Mouse (Mus musculus) limb, embryonic 14.5 days (tissue): ENCODE results near the gene Hist2h3b. TPM values are rescaled to one million over a fixed set of nuclear protein-coding genes. Genes with fewer than 3 reads are reported as not detected.
A peak's percentile ranks its signal among the peaks of the same experiment; 100 is the strongest.
"Not testable (repeated sequence)": the region's sequence is repeated elsewhere in the genome, so short reads cannot be mapped to it uniquely, and the experiment has no call there.

Experiments
- ATAC-seq: fragments of 200-750 bp; cut with Nextera tagmentation; 2 replicates; pipeline ENCODE4 v1.8.0; 2017; ENCODE audit warnings: low read depth, moderate number of reproducible peaks, moderate TSS enrichment; ENCODE audit not compliant: low FRiP score
- DNase-seq: peaks from one replicate; pipeline ENCODE4 v3.0.0-alpha.2; 2015; ENCODE audit warnings: low spot score
- H3K27ac ChIP-seq: fragments of 300-500 bp; sonication (generic); replicated peaks from 2 replicates; pipeline ENCODE4 v1.5.1; 2014; ENCODE audit warnings: low read depth, mild to moderate bottlenecking, low read length, moderate library complexity, mixed read lengths
- H3K27me3 ChIP-seq: fragments of 300-500 bp; sonication (generic); 2 replicates; pipeline ENCODE4 v1.6.1; 2014; ENCODE audit warnings: low read length, mixed read lengths; ENCODE audit not compliant: control insufficient read depth, insufficient read depth
- H3K36me3 ChIP-seq: fragments of 300-500 bp; sonication (generic); 2 replicates; pipeline ENCODE4 v1.6.1; 2014; ENCODE audit warnings: mild to moderate bottlenecking, low read length, moderate library complexity, mixed read lengths; ENCODE audit not compliant: control insufficient read depth, insufficient read depth
- H3K4me1 ChIP-seq: fragments of 300-500 bp; sonication (generic); 2 replicates; pipeline ENCODE4 v1.6.1; 2014; ENCODE audit warnings: antibody characterized with exemption, low read length, mixed read lengths; ENCODE audit not compliant: control insufficient read depth, insufficient read depth
- H3K4me2 ChIP-seq: fragments of 300-500 bp; sonication (generic); replicated peaks from 2 replicates; pipeline ENCODE4 v1.6.1; 2014; ENCODE audit warnings: low read depth, mild to moderate bottlenecking, low read length, moderate library complexity; ENCODE audit not compliant: severe bottlenecking
- H3K4me3 ChIP-seq: fragments of 300-500 bp; sonication (generic); replicated peaks from 2 replicates; pipeline ENCODE4 v1.5.1; 2014; ENCODE audit warnings: low read length
- H3K9ac ChIP-seq: fragments of 300-500 bp; sonication (generic); 2 replicates; pipeline ENCODE4 v1.6.1; 2014; ENCODE audit warnings: mild to moderate bottlenecking, low read depth, low read length, moderate library complexity; ENCODE audit not compliant: severe bottlenecking
- H3K9me3 ChIP-seq: fragments of 300-500 bp; sonication (generic); 2 replicates; pipeline ENCODE4 v1.6.1; 2016; ENCODE audit warnings: low read length; ENCODE audit not compliant: control insufficient read depth
- POLR2A ChIP-seq: fragments of 200-500 bp; IDR thresholded peaks from 2 replicates; pipeline ENCODE4 v1.8.0; 2012; ENCODE audit warnings: inconsistent platforms, mild to moderate bottlenecking, moderate library complexity, borderline replicate concordance; ENCODE audit not compliant: insufficient read depth, insufficient read length; ENCODE audit errors: extremely low read depth
- WGBS: fragments of 180-500 bp; shearing (Covaris S2); extraction: QIAGEN DNeasy Blood & Tissue Kit; methylation state at CpG from one replicate; pipeline ENCODE4 v1.1.7; 2014; 5-methylcytosine and 5-hydroxymethylcytosine counted together
- polyA plus RNA-seq, 2 experiments: library from polyadenylated mRNA; depleted of rRNA in 1 of 2; stranded (reverse) in 1 of 2; unstranded in 1 of 2; fragments of >200 nt; fragmentation: Nextera tagmentation in 1 of 2; extraction: Ambion mirVana in 1 of 2; gene quantifications; 2 replicates each; pipeline versions ENCODE4 v1.2.1 to v1.2.3; 2012 to 2014

Hist2h3b gene
- polyA plus RNA-seq (2012; rRNA removed), result 85.3 and 112 TPM in 2 replicates
- polyA plus RNA-seq (2014; fragmentation: Nextera tagmentation; extraction: Ambion mirVana), result 63.1 and 72.3 TPM in 2 replicates

- Histone ChIP-seq H3K4me2 (peak within 1 kb of the TSS; percentile 87), H3K36me3 (no peaks in the 10 kb centered on the region), H3K9ac (peak within 1 kb of the TSS; percentile 58), H3K27me3 (no peaks in the 10 kb centered on the region), H3K4me1 (peaks cover 8% of the 10 kb centered on the region), H3K4me3 (peak within 1 kb of the TSS; percentile 53), H3K9me3 (no peaks in the 10 kb centered on the region), H3K27ac (peak within 1 kb of the TSS; percentile 96)
- DNase-seq, result peak; percentile 87
- TF ChIP-seq POLR2A, result peak; percentile 92; the same call in 1 of the 2 replicates
- peak; percentile 73 for ATAC-seq
- 25% methylated on average over 24 of the region's 30 CpGs for WGBS
Measured at GRCm38 (mm10) chr3:96268051-96268775, at the start of gene Hist2h3b. Gene Hist2h3b (plus strand): TSS chr3:96268654.

DNA sequence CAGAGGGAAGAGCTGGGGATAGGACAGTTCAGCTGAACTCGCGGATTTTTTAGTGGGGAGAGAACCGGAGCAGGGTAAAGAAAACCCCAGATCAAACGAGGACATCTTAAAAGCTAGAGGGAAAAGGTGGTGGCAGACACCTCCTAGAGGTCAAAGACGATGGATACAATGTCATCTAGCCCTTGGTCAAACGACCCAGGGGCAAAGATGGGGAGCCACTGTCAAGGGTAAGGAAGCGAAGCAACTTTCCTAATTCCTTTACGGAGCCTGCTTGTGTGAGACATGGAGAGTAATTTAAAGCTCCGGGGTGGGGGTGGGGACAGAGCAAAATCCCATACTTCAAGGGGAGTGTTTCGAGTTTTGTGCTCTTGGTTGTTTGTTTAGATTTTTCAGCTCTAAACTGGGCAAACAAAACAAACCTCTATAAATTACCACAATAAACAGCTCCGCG lies 49.2 kb upstream of the Hist2h3b start:
- Histone ChIP-seq H3K4me1 (peaks cover 15% of the 10 kb centered on the region), H3K27ac (peak overlapping the region; percentile 98), H3K4me3 (peak overlapping the region; percentile 62), H3K9me3 (no peaks in the 10 kb centered on the region), H3K4me2 (peak overlapping the region; percentile 83), H3K9ac (peak overlapping the region; percentile 67), H3K27me3 (no peaks in the 10 kb centered on the region), H3K36me3 (no peaks in the 10 kb centered on the region)
- peak; percentile 28; the same call in 1 of the 2 replicates for TF ChIP-seq POLR2A
- peak; percentile 34 for DNase-seq
- under 1% methylated on average over 12 of the region's 12 CpGs for WGBS
- peak; percentile 12; the same call in 1 of the 2 replicates for ATAC-seq

DNA sequence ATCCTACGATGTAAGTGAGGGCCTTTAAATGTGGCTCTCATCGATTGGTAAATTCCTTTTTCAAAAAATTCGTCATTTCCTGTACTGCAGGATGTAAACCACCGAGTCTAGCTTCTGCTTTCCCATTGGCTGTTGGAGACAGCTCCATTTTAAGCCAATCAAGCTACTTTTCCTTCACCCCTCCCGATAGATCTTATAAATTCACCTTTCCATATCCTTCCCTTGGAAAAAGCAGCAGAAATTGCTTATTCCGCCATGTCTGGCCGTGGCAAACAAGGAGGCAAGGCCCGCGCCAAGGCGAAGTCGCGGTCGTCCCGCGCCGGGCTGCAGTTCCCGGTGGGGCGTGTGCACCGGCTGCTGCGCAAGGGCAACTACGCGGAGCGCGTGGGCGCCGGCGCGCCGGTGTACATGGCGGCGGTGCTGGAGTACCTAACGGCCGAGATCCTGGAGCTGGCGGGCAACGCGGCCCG lies 48.8 kb upstream of the Hist2h3b start, which contains the start of the genes Bola1 and Hist2h2ab:
Gene Bola1 (minus strand): TSS at position 49 of the 470 bp plus-strand sequence.
Gene Hist2h2ab (plus strand): TSS at position 205 of the 470 bp plus-strand sequence.
- Histone ChIP-seq H3K4me1 (peaks cover 15% of the 10 kb centered on the region), H3K9me3 (no peaks in the 10 kb centered on the region), H3K27ac (peak within 1 kb of the TSS; percentile 98), H3K4me3 (peak within 1 kb of the TSS; percentile 62), H3K9ac (peak within 1 kb of the TSS; percentile 84), H3K4me2 (peak within 1 kb of the TSS; percentile 83), H3K36me3 (no peaks in the 10 kb centered on the region), H3K27me3 (no peaks in the 10 kb centered on the region)
- DNase-seq (peak; percentile 92), ATAC-seq (peak; percentile 88)
- 5% methylated on average over 36 of the region's 37 CpGs for WGBS
- peak; percentile 88; the same call in 1 of the 2 replicates for TF ChIP-seq POLR2A

GRCm38 (mm10) chr3:96220131-96220764 lies 48.2 kb upstream of the Hist2h3b start:
- peak; percentile 4; the same call in 1 of the 2 replicates for TF ChIP-seq POLR2A
- 1% methylated on average over 24 of the region's 47 CpGs for WGBS
- ATAC-seq, result peak; percentile 5; the same call in 1 of the 2 replicates

More at GRCm38 (mm10) chr3:96220131-96220764, 48.2 kb upstream of the Hist2h3b start:
- Histone ChIP-seq H3K4me2 (peak overlapping the region; percentile 83), H3K27ac (peak overlapping the region; percentile 98), H3K4me3 (peak overlapping the region; percentile 62), H3K4me1 (peaks cover 15% of the 10 kb centered on the region), H3K9ac (peak overlapping the region; percentile 84)
- DNase-seq, result peak; percentile 14
- H3K9me3 ChIP-seq, H3K36me3 ChIP-seq, H3K27me3 ChIP-seq: not testable (repeated sequence)
